Mouse (Mus musculus): ENCODE results near the gene Hnrnpl.

Hnrnpl gene

DNA sequence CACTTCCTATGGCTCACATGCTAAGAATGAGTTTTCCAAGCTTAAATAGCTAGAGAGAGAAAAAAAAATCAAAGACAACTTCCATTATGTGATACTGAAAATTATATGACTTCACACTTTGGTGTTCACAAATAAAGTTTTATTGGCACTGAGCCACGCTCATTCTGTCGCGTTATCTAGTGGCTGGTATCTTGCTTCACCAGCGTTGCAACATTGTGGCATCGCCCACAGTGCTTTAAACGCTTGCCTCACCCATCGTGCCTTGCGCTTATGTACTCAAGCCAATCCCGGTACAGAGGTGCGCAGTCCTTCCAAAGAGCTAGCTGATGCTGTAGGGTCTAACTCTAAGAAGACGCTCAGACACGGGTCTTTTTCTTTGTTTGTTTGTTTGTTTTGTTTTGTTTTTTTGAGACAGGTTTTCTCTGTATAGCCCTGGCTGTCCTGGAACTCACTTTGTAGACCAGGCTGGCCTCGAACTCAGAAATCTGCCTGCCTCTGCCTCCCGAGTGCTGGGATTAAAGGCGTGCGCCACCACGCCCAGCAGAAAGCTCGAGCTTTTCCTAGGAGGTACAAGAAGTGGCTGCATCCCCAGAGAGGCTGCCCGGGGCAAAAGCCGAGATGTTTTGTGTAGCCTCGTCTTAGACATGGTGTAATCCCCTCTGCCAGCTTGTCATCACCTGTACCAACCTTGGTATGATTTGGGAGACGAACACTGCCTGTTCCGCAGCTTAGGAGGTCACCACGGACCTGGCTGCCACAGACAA, 62.7 kb downstream of the Hnrnpl start:
- DNase-seq (ENCODE audit: extremely low spot score, low read depth, low spot score), result no peak

Measured in hindlimb bud, embryonic 11.5 days (tissue).